Mouse (Mus musculus): ENCODE results near the gene Acp6.

GRCm38 (mm10) chr3:97225231-97225630, 66.7 kb downstream of the Acp6 start:
- TF ChIP-seq CTCF (IDR thresholded peaks at IDR 0.05) (no peak), POLR2A (IDR thresholded peaks at IDR 0.05; ENCODE audit: insufficient read depth, low read depth, low read length) (no peak)
